Mouse (Mus musculus) adrenal gland, postnatal 10 days (tissue): ENCODE results near the gene Elovl2. TPM values are rescaled to one million over a fixed set of nuclear protein-coding genes. Genes with fewer than 3 reads are reported as not detected.
"Not testable (repeated sequence)": the region's sequence is repeated elsewhere in the genome, so short reads cannot be mapped to it uniquely, and the experiment has no call there.

ENCODE experiments used
- DNase-seq: peaks from one replicate; pipeline ENCODE4 v3.0.0; 2021; ENCODE audit warnings: mixed read lengths
- long read RNA-seq, 2 experiments: library from polyadenylated mRNA; stranded (forward); transcript quantifications; one replicate each; pipeline ENCODE4 v2.0.0; 2021
- total RNA-seq, 2 experiments: library from RNA; stranded (reverse); gene quantifications; 2 replicates each; pipeline ENCODE4 v1.2.3; 2021

Elovl2 gene
- total RNA-seq, result 10 to 100 TPM; 31.3 to 82.7 TPM
- long read RNA-seq, experiment 1, transcript Elovl2-201 (8 exons, 3,840 nt), result major isoform, 39 of 74 reads
- long read RNA-seq, experiment 1, partial matches to known transcripts, result 4 of 74 reads
- long read RNA-seq, experiment 1, other reads (novel, unspliced or antisense), result 31 of 74 reads
- long read RNA-seq, experiment 2, transcript Elovl2-201 (8 exons, 3,840 nt), result major isoform, 5 of 6 reads
- long read RNA-seq, experiment 2, partial matches to known transcripts, result 1 of 6 reads
- long read RNA-seq, experiment 2, other reads (novel, unspliced or antisense), result 0 of 6 reads

GRCm38 (mm10) chr13:41220304-41220834, at the start of gene Elovl2:
TSS of gene Elovl2 (minus strand) at chr13:41220405.
- peak; percentile 86 for DNase-seq

GRCm38 (mm10) chr13:41267827-41268408, 47.7 kb upstream of the Elovl2 start:
- no peak for DNase-seq

- no peak for DNase-seq
Observed at GRCm38 (mm10) chr13:41263304-41264006, 43.2 kb upstream of the Elovl2 start.

GRCm38 (mm10) chr13:41261617-41262016, 41.4 kb upstream of the Elovl2 start:
- DNase-seq, result not testable (repeated sequence)

- no peak for DNase-seq
Observed at GRCm38 (mm10) chr13:41257851-41258250, 37.6 kb upstream of the Elovl2 start.

GRCm38 (mm10) chr13:41256962-41257361, 36.8 kb upstream of the Elovl2 start:
- no peak for DNase-seq

GRCm38 (mm10) chr13:41256126-41256525, 35.9 kb upstream of the Elovl2 start:
- DNase-seq, result no peak

- no peak for DNase-seq
Observed at GRCm38 (mm10) chr13:41252736-41253135, 32.5 kb upstream of the Elovl2 start.

- DNase-seq, result no peak
Observed at GRCm38 (mm10) chr13:41252141-41252540, 31.9 kb upstream of the Elovl2 start.

GRCm38 (mm10) chr13:41251667-41252066, 31.5 kb upstream of the Elovl2 start:
- DNase-seq, result no peak

GRCm38 (mm10) chr13:41251232-41251631, 31.0 kb upstream of the Elovl2 start:
- not testable (repeated sequence) for DNase-seq

- DNase-seq, result no peak
Observed at GRCm38 (mm10) chr13:41250318-41250981, 30.2 kb upstream of the Elovl2 start.

GRCm38 (mm10) chr13:41249538-41250317, 29.5 kb upstream of the Elovl2 start, which contains the start of gene Smim13:
TSS of gene Smim13 (plus strand) at chr13:41249844.
- peak; percentile 95 for DNase-seq

GRCm38 (mm10) chr13:41248751-41249520, 28.7 kb upstream of the Elovl2 start:
- peak; percentile 49 for DNase-seq

GRCm38 (mm10) chr13:41244306-41244830, 24.2 kb upstream of the Elovl2 start:
- no peak for DNase-seq

GRCm38 (mm10) chr13:41241557-41241956, 21.4 kb upstream of the Elovl2 start:
- no peak for DNase-seq

- no peak for DNase-seq
Observed at GRCm38 (mm10) chr13:41238805-41239130, 18.6 kb upstream of the Elovl2 start.

- no peak for DNase-seq
Observed at GRCm38 (mm10) chr13:41238035-41238804, 18.0 kb upstream of the Elovl2 start.

GRCm38 (mm10) chr13:41235845-41236741, 15.9 kb upstream of the Elovl2 start:
- DNase-seq, result no peak
